In genomic region chr8:120344583-120344982, GRCm38 (mm10) we compare ENCODE assay signal across 11 mouse cellular contexts.
A peak's percentile ranks its signal among the peaks of the same experiment; 100 is the strongest.
DNase-seq lines count a peak whose midpoint lies in the region; ATAC-seq and TF ChIP-seq lines count a peak whose summit lies in the region.
"Had no signal": no experiment of that assay in that cellular context is flagged by ENCODE, and none has a peak within 500 bp of the region (broad histone marks: within the 10 kb centered on the region; RNA-seq: fewer than 3 reads in every experiment).

No protein-coding gene starts in this region.

- H3K36me3 ChIP-seq in embryonic facial prominence, embryonic 10.5 days (replicated peaks) = no peaks in the 10 kb centered on the region
- H3K36me3 ChIP-seq in hindbrain, embryonic 13.5 days = no peaks in the 10 kb centered on the region
- no peaks in the 10 kb centered on the region for H3K36me3 ChIP-seq in midbrain, embryonic 13.5 days

- no peak for ATAC-seq in hindbrain, embryonic 13.5 days (ENCODE audit: low FRiP score)
- ATAC-seq in midbrain, embryonic 13.5 days = no peak
- ATAC-seq: activated CD4-positive, CD25-positive, alpha-beta regulatory T cell, adult 4 months had no signal

- H3K9me3 ChIP-seq in embryonic facial prominence, embryonic 10.5 days = no peaks in the 10 kb centered on the region
- H3K9me3 ChIP-seq in hindbrain, embryonic 13.5 days = no peaks in the 10 kb centered on the region
- H3K9me3 ChIP-seq in midbrain, embryonic 13.5 days = no peaks in the 10 kb centered on the region

- no peak overlapping the region for H3K4me3 ChIP-seq in bone marrow, adult 2 months (replicated peaks; ENCODE audit: control insufficient read depth, low read depth, low read length)
- no peak overlapping the region for H3K4me3 ChIP-seq in embryonic facial prominence, embryonic 10.5 days
- H3K4me3 ChIP-seq in hindbrain, embryonic 13.5 days = no peak overlapping the region
- no peak overlapping the region for H3K4me3 ChIP-seq in midbrain, embryonic 13.5 days (replicated peaks)

- no peak overlapping the region for H3K4me2 ChIP-seq in hindbrain, embryonic 13.5 days
- H3K4me2 ChIP-seq in midbrain, embryonic 13.5 days (replicated peaks) = no peak overlapping the region

- H3K9ac ChIP-seq in hindbrain, embryonic 13.5 days = 0 out of 2 replicates have a peak overlapping the region, but pooled peaks have one; percentile 25
- 0 out of 2 replicates have a peak overlapping the region, but pooled peaks have one; percentile 33 for H3K9ac ChIP-seq in midbrain, embryonic 13.5 days (replicated peaks)

- peaks cover 38% of the 10 kb centered on the region for H3K27me3 ChIP-seq in embryonic facial prominence, embryonic 10.5 days (replicated peaks; ENCODE audit: low read depth, poor library complexity, severe bottlenecking)
- no peaks in the 10 kb centered on the region; the same call in 1 of the 2 replicates for H3K27me3 ChIP-seq in hindbrain, embryonic 13.5 days
- H3K27me3 ChIP-seq in midbrain, embryonic 13.5 days = no peaks in the 10 kb centered on the region

- TF ChIP-seq CTCF in bone marrow, adult 2 months (IDR thresholded peaks at IDR 0.05; ENCODE audit: control insufficient read depth, insufficient read depth, low read length) = no peak

- H3K27ac ChIP-seq in bone marrow, adult 2 months (ENCODE audit: control insufficient read depth, insufficient read depth, low read depth, low read length, poor library complexity) = peak overlapping the region; percentile 42; the same call in 1 of the 2 replicates
- peak overlapping the region; percentile 49 for H3K27ac ChIP-seq in embryonic facial prominence, embryonic 10.5 days (replicated peaks)
- peak overlapping the region; percentile 89 for H3K27ac ChIP-seq in hindbrain, embryonic 13.5 days
- H3K27ac ChIP-seq in midbrain, embryonic 13.5 days = peak overlapping the region; percentile 84

- no peak for DNase-seq in embryonic facial prominence, embryonic 10.5 days (ENCODE audit: low spot score)
- no peak for DNase-seq in gastrocnemius, postnatal 36 days
- no peak for DNase-seq in cerebellum, postnatal 36 days
- no peak for DNase-seq in embryo, embryonic 9.5 days (ENCODE audit: extremely low spot score)
- DNase-seq: kidney, postnatal 36 days; lung, adult 2 months; right cerebral cortex, postnatal 4 days had no signal

- no peak for TF ChIP-seq POLR2A in bone marrow, adult 2 months (IDR thresholded peaks at IDR 0.05; ENCODE audit: borderline replicate concordance, control insufficient read depth, low read depth, low read length)

- 16% methylated on average over 13 of the region's 13 CpGs for WGBS in bone marrow, adult 2 months
- WGBS in embryonic facial prominence, embryonic 10.5 days = 36% methylated on average over 13 of the region's 13 CpGs
- WGBS in hindbrain, embryonic 13.5 days = 22% methylated on average over 13 of the region's 13 CpGs
- 19% methylated on average over 13 of the region's 13 CpGs for WGBS in midbrain, embryonic 13.5 days

- intact Hi-C loops in gastrocnemius, postnatal 36 days (cut with DNase I) = no loop called here

- peaks cover 6% of the 10 kb centered on the region for H3K4me1 ChIP-seq in bone marrow, adult 2 months (ENCODE audit: control insufficient read depth, insufficient read depth, low read length)
- peaks cover 99% of the 10 kb centered on the region for H3K4me1 ChIP-seq in embryonic facial prominence, embryonic 10.5 days
- peaks cover 96% of the 10 kb centered on the region for H3K4me1 ChIP-seq in hindbrain, embryonic 13.5 days (replicated peaks)
- peaks cover 95% of the 10 kb centered on the region for H3K4me1 ChIP-seq in midbrain, embryonic 13.5 days (replicated peaks)
